Mouse (Mus musculus) lung, postnatal 4 days (tissue): ENCODE results near the gene Bcat2.
"Not testable (repeated sequence)": the region's sequence is repeated elsewhere in the genome, so short reads cannot be mapped to it uniquely, and the experiment has no call there.

Experiments used
- DNase-seq, 2 experiments: peaks; one replicate each; pipeline ENCODE4 v3.0.0; 2021

Bcat2 gene

DNA sequence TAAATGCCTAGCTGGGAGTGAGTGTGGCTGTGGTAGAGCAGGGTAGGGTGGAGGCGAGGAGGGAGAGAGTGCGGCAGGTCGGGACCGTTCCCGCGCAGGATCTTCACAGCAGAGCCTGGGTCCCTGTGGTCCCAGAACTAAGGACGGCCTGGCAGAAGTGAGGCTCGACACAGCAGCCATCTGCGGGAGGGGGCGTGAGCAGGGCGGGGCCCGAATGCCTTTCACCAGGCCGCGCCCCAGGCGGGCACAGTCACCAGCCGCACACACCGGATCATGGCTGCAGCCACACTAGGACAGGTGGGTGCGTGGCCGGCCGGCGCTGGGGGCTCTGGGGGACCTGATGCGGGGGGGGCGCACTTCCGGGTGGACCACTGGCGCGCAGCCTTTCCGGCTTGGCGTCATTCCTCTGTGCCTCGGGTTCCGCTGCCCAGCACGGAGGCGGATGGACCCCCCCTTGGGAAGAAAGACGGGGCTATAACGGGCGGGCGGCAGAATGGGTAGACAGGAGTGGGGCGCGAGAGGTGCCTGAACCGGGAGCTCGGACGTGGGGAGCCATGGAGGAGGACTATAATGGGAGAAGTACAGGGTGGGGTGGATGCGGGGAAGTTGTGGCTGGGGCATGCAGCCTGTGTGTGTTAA, at the start of gene Bcat2:
Gene Bcat2 (plus strand): TSS at position 51 of the 639 bp plus-strand sequence.
- peak; percentile 83 to 89 for DNase-seq

DNA sequence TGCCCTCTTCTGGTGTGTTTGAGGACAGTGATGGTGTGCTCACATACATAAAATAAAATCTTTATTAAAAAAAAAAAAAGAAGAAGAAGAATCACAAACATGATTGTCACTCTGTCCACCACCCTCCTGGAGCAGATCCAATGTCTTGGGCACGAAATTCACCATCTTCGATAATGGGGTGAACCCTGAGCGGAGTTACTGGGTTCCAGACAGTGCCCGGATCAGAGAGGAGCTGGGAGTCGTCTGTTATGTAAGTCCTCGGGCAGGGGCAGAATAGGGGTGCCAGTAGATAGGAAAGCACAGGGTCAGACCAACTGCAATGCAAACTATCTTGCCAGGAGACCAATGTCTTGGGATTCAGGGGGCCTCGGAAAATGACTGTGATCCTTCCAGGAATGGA, 49.3 kb upstream of the Bcat2 start:
- DNase-seq = no peak

DNA sequence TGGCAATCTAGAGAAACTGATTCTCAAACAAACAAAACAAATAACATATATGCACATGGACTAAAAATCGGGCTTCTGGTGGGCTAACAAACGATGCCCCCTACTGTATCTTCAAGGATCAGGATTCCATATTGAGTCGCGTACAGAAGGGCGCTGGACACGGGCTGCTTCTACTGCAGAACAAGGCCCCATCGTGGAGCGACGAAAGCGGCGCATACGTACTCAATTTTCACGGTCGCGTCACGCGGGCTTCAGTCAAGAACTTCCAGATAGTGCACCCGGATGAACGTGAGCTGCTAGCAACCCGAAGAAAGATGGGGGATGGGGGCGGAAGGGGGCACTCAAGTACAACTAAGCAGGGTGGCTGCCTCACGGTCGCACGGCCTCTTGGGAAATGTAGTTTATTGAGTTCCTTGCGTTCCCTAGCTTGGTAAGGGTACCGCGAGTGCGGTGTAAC, 48.2 kb upstream of the Bcat2 start:
- peak; percentile 91 to 92 for DNase-seq

GRCm38 (mm10) chr7:45522194-45522752, 47.7 kb upstream of the Bcat2 start:
- no peak for DNase-seq

DNA sequence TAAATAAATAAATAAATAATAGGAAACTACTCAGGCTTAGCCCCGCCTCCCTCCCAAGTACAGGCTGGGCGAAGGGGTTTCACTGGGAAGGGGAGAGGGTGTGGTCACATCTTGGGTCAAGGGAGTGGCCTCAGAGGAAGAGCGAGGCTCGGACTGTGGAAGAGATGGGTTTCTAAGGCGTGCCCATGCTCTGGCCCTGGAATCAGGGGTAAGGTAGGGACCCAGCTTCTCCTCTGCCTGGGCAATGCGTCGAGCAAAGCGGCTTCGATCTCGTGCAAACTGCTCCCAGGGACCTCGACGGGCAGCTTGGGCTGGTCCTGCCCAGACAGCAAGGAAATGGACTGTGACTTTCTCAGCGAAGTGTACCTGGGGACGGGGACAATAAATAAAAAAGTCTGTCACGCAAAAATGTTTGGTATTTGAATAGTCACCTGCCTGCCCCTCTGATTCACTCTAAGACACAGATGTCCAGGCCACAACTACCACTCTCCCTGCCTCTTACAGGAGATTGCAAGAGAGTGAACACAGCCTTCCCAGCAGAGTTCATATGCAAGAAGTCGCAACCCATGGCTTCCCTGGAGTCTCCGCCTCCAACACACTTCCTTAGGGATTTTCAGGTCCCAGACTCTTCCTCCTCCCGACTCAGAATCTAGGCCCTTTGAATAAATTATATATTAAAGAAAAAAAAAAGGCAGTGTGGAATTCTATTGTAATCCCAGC, 46.8 kb upstream of the Bcat2 start:
- no peak for DNase-seq

GRCm38 (mm10) chr7:45523678-45524170, 46.2 kb upstream of the Bcat2 start:
- no peak for DNase-seq

DNA sequence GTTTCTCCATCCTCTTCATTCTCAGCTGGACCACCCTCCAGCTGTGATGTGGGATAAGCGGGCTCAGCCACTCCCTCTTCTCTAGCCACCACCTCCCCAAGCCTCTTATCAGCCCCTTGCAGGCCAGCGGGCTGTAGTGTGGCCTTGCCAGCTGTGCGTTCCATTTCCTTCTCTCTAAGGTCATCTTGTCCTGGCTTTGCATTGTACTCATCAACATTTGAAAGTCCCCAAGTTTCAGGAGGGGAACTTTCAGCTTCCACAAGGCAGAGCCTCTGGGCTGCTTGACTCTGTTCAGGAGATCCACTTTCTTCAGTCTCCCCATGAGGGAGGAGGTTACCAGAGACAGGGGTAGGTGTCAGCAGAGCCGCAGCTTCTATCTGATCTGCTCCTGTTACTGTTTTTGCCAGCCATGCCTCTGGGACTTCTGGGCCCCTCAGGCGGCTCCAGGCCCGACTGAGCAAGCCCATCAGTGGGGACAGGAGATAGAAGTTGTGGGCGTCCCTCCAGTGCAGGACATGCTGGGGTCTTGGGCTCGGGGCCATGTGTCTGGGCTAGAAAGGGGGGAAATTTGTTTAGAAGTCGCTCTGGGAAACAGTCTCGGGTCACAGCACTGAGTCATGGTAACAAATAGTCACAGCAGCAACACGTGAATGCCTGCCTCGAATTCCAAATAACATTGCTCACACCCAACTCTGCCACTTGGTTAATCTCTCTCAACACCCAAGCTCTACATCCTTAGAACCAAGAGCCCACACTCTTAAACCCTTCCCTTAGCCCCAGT, 44.9 kb upstream of the Bcat2 start:
- peak in 1 of 2 experiments; percentile 48 for DNase-seq

GRCm38 (mm10) chr7:45525809-45526473, 44.0 kb upstream of the Bcat2 start, which contains the start of the genes Ppp1r15a and Plekha4:
Ppp1r15a (minus strand) TSS chr7:45526268.
Plekha4 (plus strand) TSS chr7:45526330.
- peak; percentile 96 to 97 for DNase-seq

DNA sequence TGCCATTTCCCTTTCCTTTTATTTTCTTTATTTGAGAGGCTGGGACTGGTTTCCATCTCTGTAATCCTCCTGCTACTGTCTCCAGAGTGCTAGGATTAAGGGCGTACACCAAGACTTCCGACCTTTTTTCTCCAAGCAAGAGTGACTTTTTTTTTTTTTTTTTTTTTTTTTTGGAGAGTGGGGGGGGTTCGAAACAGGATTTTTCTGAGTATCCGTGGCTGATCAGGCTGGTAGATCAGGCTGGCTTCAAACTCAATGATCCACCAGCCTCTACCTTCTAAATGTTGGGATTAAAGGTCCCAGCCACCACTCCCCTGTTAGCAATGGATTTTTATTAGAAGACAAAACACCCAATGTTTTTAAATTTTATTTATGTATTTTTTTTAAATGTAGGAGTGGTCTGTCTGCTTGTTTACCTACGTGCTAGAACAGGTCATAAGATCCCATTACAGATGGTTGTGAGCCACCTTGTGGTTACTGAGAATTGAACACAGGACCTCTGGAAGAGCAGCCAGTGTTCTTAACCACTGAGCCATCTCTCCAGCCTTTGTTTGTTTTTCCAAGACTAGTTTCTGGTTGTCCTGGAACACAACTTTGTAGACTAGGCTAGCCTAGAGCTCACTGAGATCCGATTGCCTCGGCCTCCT, 43.4 kb upstream of the Bcat2 start:
- DNase-seq = peak in 1 of 2 experiments; percentile 31

GRCm38 (mm10) chr7:45527169-45527568, 42.8 kb upstream of the Bcat2 start:
- DNase-seq = not testable (repeated sequence)

DNA sequence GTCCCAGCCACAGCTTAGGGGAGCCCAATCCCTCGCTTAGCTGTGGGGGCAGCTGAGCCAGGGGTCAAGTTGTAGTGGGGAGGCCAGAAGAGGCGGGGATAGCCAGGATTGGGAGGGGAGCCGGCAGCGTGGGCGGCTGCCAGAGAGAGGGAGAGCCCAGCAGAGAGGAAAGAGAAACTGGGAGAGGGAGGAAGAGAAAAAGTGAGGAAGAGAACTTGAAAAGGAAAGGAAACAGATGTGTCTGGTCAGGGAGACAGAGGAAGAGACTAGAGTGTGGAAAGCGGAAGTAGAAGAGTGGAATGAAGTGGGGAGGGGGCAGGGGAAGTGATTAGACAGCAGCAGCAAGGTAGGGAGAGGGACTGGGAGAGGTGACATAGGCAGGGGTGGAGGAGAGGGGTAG, 40.5 kb upstream of the Bcat2 start:
- peak; percentile 26 to 56 for DNase-seq

DNA sequence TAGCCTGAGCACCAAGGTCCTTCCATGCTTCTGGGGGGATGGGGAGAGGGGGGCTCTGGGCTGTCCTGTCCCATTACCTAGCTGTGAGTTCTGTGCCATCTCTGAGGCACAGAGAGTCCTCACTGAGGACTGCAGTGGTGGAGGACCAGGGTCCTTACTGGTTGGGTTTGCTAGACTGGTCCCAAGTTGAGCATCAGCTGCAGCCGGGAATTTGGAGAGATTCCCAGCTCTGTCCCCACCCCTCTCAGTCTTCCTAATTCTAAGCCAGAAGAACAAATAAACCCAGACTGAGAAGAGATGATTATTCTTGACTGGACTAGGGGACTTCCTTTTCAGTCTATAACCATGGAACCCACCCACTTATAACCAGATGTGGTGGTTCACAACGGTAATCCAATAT, 39.3 kb upstream of the Bcat2 start:
- no peak for DNase-seq

GRCm38 (mm10) chr7:45535676-45536075, 34.3 kb upstream of the Bcat2 start:
- no peak for DNase-seq

GRCm38 (mm10) chr7:45537602-45538001, 32.4 kb upstream of the Bcat2 start:
- no peak for DNase-seq

DNA sequence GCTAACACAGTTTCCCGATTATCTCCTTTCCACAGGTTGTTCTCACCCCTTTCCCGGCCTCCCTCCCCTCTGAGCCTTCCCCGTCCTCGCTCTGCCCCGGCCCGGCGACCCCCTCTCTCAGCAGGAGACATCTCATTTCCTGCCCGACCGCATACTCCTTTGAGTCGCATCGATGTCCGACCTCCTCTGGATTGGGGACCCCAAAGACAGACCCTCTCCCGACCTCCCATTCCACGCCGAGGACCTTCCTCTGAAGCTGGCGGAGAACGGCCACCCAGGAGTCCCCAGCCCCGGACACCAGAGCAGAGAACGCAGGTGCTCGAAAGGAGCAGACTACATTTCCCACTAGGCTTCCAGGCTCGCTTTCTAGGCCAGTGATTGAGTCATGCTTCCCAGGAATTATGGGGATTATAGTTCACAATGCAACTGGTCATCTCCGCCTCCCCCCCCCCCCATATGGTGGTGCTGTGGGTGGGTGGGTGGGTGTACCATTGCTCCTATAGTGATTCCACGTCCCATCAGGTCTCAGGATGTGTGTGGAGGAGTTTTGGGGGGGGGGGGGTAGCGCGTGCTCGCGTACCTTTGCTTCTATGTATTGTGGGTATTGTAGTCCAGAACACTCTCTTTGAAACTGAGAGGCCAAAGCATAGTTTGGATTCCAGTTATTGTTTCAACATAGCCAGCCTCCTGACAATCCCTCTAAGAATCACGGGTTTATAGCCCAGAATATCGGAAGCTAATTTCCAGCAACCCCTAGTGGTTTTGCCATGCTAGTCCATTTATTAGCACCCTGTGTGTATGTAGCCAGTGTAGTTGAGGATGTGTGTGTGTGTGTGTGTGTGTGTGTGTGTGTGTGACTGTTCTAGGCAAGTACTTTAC, 31.6 kb upstream of the Bcat2 start:
- DNase-seq = peak; percentile 52 to 55

DNA sequence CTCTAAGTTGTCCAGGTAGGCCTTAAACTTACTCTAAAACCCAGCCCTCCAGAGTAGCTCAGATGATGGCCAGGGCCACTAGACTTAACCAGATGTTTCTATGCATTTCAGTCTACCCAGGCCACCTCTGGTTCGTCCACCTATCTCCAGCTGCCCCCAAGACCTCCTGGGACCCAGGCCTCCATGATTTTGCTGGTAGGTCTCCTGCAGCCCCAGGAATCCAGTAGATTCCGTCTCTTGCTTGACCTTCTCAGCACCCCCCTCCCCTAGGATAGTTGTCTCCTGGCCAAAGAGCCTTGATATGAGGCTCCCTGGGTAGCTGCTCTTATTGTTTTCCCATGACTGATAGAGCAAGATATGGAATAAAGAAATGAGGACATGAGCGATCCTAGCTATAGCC, 30.9 kb upstream of the Bcat2 start:
- DNase-seq = no peak

GRCm38 (mm10) chr7:45540213-45540612, 29.7 kb upstream of the Bcat2 start:
- DNase-seq = no peak

GRCm38 (mm10) chr7:45544525-45544924, 25.4 kb upstream of the Bcat2 start:
- no peak for DNase-seq

DNA sequence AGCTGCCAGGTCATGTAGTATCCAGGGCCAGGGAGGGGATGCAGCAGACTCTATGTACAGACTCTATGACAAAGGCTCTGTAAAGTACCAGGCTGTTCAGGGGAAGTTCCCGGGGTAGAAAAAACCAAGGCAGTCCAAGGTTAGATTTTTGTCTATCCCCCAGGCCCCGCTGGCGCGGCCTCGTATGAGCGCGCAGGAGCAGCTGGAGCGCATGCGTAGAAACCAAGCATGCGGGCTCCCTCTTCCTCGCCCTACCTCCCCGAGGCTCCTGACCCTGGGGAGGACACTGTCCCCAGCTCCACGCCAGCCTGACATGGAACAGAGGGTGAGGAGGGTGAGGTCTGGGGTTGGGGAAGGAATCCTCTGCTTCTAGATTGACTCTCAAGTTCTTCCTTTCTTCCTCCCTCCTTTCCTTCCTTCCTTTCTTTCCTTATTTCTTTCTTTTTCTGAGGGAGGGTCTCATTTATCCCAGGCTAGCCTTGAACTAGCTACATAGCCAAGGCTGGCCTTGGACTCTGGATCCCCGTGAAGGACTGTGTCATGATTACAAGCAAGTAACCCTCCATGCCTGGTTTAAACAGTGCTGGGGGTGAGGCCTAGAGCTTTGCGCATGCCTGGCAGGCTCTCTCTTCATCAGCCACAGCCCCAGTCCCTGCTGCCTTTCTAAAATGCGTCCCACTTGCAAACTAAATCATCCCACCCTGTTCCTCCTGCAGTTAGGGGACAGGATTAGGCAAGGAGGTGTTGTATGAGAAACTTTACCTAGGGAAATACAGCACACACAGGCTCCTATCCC, 20.1 kb upstream of the Bcat2 start:
- DNase-seq = no peak
